Mouse (Mus musculus) liver, embryonic 14.5 days (tissue): ENCODE data around the gene Mnd1.

ENCODE experiments used
- CTCF ChIP-seq: IDR thresholded peaks from 2 replicates; pipeline ENCODE4 v1.5.1; 2016; ENCODE audit warnings: antibody characterized with exemption, low read depth, control low read depth
- EP300 ChIP-seq: IDR thresholded peaks from 2 replicates; pipeline ENCODE4 v1.6.1; 2016; ENCODE audit warnings: antibody characterized with exemption, low read depth

DNA sequence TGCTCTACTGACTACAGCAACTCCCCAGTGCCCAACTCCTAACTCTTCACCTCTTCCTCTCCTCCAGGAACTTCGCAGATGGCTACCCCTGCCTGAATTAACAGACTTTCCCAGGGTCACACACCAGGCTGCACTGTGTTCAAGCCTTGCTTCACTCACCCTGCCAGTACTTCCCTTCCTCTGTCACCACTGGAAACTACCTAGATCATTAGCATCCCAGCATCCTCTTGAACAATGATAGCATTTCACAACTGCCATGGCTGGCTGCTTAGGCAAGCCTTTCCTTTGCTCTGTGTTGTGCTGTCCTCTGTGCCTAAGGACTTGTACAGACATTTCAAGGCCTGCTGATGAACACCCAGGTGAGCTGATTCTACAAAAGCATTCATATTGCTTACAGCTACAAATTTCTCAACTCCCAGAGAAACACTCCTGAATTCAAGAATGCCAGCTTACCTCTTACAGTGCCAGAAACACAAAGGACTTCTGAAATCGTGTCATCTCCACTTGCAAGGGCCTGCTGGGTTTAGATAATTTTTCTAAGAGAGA, 92.1 kb downstream of the Mnd1 start:
- TF ChIP-seq CTCF (no peak), EP300 (no peak)
